Mouse (Mus musculus): ENCODE results near the gene Brpf1. TPM values are rescaled to one million over a fixed set of nuclear protein-coding genes. Genes with fewer than 3 reads are reported as not detected.

Gene Brpf1
- total RNA-seq (2014; fragmentation: Nextera tagmentation), result 48.4 and 53.2 TPM in 2 replicates
- total RNA-seq (2017), result 40.0 and 43.8 TPM in 2 replicates

DNA sequence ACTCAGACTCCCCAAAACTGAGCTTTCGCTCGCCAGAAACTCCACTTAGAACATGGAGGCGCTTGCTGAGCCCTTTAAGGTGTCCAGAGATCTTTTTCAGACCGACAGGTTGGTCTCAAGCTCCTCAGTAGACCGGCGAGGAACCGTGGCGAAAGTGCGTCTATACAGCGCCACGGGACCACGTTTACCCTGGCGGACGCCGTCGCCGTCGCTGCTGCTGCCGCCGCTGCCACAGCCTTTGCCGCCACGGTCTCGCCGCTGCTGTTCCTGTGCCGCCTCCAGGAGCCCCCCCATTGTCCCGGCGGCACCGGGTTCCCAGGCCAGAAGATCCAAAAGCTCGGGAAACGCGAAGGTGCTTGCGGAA is at the start of gene Brpf1:
Gene Brpf1 (plus strand): TSS at position 152 of the 364 bp plus-strand sequence.
- peak; percentile 17 for ATAC-seq (replicated peaks; ENCODE audit: poor library complexity, severe bottlenecking)

DNA sequence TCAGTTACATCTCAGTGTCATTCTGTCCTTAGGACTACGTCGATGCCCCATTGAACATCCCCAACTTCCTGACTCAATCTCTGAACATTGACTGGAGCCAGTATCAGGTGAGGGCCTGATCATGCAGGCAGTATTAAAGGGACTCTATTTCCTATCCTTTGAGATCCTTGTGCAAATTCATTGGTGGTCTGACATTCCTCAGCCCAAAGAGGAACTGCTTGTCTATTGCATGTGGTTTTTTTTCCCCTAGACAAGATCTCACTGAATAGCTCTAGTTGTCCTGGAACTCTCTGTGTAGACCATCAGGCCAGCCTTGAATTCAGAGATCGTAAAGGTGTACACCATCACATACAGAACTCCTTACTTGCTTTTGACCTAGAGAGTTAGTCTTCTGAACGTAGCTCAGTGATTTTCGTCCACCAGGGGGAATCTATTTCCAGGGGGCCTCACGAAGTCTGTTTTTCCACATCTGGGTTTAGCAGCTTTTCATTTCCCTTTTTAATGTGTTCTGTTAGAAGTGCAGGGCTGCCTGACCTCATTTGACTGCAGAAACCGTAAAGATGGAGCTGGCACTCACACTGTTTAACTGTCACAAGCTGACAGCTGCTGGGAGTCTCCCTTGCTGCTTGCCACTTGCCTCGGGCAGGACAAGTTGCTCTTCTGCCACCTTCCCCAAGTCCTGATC is 45.6 kb upstream of the Brpf1 start:
- ATAC-seq (replicated peaks; ENCODE audit: poor library complexity, severe bottlenecking), result peak; percentile 75

DNA sequence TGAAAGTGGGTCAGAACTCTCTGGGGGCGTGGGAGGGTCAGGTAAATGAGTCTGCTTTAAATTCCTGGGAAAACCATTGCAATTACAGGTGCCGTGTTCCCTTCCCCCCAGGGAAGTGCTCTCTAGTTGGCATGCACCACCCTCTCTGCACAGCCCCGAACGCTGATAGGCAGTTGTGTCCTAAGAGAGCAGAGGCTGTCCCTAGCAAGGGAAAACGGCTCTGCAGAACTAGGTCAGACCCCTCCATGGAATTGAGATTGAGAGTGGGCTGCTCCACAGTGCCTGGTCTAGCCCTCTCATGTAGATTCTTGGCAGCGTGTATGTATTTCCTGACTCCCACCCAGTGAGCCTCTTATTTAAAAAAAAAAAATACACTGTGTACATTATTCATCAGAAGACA is 43.4 kb upstream of the Brpf1 start:
- ATAC-seq (replicated peaks; ENCODE audit: poor library complexity, severe bottlenecking), result no peak

DNA sequence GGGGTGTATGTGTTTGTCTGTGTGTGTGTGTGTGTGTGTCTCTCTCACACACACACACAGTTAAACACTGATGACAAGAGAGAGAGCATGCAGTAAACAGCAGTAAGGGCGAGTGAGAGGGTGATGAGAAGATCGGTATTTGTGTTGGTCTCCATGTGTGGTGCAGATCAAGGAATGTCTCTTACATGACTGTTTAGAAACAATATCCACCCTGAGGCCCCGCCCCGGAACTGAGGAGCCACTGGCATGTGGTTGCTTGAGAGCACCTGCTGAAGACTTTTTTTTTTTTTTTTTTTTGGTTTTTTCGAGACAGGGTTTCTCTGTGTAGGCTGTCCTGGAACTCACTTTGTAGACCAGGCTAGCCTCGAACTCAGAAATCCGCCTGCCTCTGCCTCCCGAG is 42.5 kb upstream of the Brpf1 start:
- no peak for ATAC-seq (replicated peaks; ENCODE audit: poor library complexity, severe bottlenecking)

DNA sequence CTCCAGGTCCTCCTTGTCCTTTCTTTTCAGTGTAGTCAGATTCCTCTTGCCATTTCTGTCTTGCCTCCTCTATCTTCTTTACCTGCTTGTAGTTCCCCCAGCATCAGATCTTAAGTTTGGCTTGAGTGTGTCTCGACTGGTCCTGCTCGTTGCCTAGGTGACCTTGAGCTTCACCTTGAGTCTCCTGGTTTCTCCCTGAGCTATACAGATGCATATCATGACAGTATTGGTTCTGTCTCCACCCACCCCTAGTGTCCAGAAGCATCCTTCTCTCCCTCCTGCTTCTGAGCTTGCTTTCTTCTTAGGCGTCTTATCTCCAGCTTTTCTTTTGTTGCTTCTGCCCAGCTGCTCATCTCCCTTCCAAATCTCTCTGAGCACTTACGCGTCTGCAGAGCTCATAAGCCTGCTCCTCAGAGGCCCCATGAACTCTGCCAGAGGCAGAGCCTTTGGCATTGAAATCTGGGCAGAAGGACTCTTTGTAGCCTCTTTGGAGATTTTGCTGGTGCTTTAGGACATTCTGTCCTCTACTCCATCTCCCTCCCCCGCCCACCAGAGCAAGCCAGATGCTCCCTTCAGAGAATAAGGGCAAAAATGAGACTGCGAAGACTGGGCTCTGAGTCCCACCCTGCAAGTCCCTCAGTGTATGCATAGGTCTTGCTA is 39.8 kb upstream of the Brpf1 start:
- ATAC-seq (replicated peaks; ENCODE audit: poor library complexity, severe bottlenecking), result no peak

DNA sequence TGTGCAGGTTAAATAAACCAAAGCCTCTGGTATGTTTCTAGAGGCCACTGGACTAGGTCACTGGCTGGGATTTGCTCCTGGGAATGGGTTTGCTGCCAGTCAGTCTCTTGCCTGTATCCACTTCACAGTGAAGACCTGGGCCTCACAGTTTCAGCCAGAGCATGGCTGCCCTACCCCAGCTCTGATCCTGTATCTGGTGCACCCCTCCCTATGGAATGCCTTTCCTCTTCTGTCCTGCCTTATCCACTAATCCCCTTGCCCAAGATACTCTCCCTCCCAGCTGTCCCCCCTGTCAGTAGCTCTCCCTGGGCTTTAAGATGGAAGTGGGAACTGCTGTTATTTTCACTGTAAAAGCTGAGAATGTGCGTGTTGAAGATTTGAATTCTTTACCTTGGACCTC is 38.9 kb upstream of the Brpf1 start:
- ATAC-seq (replicated peaks; ENCODE audit: poor library complexity, severe bottlenecking), result no peak

DNA sequence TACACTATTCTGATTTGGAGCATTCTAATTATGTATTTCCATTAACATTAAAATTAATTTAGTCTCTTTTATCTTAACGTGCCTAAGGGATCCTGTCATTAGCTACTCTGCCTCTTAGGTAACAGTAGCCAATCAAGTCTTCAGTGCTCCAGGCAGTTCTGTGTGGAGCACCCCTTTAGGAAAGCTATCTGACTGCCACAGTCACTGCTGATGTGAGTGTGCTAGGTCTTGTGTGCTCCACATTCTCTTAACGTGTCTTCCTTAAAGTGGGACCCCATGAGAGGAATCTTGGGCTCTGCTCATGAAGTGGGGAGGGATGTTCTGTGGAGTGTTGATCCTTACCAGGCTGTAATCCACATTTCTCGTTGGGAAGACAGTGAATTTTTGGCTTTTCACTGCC is 34.6 kb upstream of the Brpf1 start:
- no peak for ATAC-seq (replicated peaks; ENCODE audit: poor library complexity, severe bottlenecking)

DNA sequence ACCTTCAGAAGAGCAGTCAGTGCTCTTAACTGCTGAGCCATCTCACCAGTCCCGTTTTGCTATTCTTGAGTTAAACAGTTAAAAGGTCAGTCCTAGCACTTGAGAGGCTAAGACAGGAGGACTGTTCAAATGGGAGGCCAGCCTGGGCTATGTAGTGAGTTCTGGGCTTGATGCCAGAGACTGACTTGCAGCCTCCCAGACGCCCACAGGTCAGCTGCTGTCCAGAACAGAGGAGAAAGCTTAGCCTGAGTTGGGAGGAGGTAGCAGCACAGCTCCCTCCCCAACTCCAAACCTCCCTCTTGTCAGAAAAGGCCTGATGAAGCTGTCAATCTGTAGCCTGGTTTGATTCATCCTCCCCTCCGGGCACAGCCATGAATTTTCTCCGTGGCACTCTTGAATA is 30.1 kb upstream of the Brpf1 start:
- ATAC-seq (replicated peaks; ENCODE audit: poor library complexity, severe bottlenecking), result no peak

DNA sequence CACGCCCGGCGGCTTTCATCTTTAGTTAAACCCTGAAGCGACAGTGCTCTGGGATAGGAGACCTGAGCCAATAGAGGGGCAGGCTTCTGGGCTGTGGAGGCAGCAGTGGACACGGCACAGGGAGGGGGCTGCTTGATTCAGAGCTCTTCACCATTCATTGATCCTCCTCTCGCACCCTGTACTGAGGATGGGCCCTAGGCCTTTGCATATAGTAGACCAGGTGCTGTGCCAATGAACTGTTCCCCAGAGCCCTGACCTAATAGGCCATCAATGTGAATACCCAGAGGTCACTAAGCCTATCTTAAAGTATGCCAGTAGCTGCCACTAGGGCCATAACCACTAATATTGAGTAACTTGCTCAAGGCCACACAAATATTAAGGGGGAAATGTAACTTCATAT is 25.3 kb upstream of the Brpf1 start:
- 0 out of 2 replicates have a peak, but pooled peaks have one; percentile 5 for ATAC-seq (replicated peaks; ENCODE audit: poor library complexity, severe bottlenecking)

DNA sequence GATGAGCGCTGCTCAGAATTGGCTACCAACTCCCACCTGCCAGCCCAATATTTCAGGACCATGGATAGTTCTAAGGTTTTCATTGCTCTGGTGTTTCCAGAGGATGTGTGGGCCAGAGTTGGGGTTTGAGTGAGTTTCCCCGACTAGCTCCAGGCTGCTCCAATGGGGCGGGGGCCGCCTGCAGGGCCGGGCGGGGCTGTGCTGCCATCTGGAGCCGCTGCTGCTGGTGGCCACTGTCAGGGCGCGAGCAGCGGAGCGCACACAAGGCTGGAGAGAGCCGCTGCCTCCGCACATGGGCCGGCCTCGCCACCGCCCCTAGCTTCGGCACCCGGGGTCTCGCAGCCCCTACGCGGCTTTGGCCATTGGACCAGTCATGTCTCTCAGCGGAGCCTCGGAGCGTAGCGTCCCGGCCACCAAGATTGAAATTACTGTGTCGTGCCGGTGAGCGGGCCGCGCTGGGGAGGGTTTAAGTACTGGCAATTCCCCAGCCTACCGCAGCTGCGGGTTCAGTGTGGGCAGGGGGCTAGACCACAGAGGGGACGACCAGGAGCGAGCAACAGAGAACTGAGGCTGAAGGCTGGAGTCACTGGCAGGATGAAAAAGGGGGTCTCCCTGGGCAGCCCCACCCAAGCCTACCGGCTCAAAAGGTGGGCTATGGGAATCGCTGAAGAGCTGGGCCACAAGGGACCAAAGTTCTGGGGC is 24.7 kb upstream of the Brpf1 start, which contains the start of gene Cpne9:
Gene Cpne9 (plus strand): TSS at position 207 of the 702 bp plus-strand sequence.
- peak; percentile 36; the same call in 1 of the 2 replicates for ATAC-seq (replicated peaks; ENCODE audit: poor library complexity, severe bottlenecking)

DNA sequence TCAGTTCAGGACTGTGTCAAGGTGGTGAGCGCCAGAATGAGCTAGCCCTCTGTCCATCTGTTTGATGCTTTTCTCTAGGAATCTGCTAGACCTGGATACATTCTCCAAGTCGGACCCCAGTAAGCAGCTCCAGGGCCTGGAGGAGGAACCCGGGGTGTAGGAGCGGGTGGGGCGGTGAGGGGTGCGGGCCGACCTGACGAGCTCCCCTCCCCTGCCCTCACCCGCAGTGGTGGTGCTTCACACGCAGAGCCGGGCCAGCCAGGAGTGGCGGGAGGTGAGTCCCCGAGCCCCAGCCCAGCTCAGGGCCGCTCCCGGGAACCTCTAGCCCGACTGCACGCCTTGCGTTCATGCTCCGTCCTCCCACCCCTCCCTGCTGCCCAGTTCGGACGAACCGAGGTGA is 24.0 kb upstream of the Brpf1 start:
- no peak for ATAC-seq (replicated peaks; ENCODE audit: poor library complexity, severe bottlenecking)

DNA sequence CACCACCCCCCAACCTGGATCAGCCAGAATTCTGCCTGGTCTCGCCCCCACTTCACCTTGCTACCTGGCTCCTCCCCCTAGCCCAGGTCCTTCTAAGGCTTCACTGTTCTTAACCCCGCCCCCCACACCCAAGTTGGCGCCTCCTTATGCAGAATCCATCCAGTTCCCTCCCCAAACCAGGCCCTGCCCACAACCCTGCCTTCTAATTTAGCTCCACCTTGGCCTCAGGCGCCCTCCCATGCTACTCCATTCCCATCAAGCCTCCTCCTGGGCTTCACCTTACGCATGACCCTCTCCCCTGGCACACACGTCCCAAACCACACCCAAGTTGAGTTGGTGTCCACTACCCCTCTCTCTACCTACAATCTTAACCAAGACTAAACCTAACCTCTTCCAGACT is 23.4 kb upstream of the Brpf1 start:
- ATAC-seq (replicated peaks; ENCODE audit: poor library complexity, severe bottlenecking), result no peak

DNA sequence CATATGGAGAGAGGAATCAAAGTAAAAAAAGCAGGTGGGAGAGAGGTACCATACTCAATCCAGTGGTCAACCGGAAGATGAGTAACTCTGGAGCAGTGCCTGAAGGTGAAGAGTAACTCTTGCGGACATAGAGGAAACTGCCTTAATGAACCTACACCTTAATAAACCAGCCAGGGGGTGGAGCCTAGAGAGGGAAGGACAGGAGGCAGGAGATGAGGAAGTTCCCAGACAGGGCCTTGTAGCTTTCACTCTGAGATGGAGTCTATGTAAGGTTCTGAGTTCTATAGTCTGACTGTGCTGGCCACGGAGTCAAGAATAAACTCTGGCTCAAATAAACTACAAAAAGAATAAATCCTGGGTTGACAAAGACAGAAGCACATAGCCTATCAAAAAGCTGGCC is 22.0 kb upstream of the Brpf1 start:
- peak; percentile 71 for ATAC-seq (replicated peaks; ENCODE audit: poor library complexity, severe bottlenecking)

DNA sequence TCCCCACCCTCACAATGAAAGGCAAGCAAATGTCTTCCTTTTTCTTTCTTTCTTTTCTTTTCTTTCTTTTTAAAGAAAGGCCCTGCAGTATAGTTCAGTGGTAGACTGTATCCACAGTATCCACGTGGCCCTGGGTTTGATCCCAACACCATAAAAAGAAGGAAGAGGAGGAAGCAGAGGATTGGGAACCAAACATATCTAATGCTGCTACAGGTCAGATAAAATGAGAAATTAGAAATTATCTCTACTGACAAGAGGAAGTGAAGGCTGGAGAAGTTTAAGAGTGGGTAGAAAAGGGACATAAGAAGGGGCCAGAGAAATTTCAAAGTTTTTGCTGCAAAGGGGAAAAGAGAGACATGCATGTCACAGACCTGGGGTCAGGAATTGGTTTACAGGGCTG is 20.6 kb upstream of the Brpf1 start:
- no peak for ATAC-seq (replicated peaks; ENCODE audit: poor library complexity, severe bottlenecking)

DNA sequence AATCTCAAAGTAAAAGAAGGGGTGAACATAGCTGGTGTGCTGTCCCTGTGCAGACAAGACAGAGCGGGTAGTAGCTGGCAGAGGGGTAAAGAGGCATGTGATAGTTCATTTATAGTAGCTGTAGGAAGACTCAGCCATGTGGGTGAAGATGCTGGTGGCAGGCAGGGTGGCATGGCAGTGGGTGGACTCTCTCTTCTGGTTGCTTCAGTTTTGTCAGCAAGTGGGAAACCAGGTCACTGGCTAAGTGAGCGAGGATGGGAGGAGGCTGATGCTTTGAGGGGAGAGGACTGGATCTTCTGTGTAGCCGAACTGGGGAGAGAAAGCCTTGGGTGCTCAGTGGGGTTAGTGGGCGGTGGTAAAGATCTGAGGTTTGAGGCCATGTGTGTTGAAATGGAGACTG is 19.7 kb upstream of the Brpf1 start:
- ATAC-seq (replicated peaks; ENCODE audit: poor library complexity, severe bottlenecking), result no peak

DNA sequence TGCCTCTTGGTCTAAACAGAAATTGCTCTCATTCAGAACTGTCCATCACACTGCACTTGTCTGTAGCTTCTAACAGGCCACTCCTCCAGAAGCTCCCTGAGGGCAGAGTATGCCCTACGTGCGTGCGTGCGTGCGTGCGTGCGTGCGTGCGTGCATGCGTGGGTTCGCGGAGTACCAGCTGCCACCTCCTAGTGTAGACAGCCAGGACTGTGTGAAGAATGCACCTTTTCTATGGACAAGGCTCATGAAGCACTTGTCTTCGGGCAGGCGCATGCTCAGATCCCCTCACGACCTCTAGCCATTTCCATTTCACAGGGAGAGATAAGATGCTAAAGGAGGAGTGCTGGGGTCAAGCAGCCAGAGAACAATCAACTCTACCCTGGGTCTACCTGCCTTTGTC is 17.6 kb upstream of the Brpf1 start:
- ATAC-seq (replicated peaks; ENCODE audit: poor library complexity, severe bottlenecking), result no peak

DNA sequence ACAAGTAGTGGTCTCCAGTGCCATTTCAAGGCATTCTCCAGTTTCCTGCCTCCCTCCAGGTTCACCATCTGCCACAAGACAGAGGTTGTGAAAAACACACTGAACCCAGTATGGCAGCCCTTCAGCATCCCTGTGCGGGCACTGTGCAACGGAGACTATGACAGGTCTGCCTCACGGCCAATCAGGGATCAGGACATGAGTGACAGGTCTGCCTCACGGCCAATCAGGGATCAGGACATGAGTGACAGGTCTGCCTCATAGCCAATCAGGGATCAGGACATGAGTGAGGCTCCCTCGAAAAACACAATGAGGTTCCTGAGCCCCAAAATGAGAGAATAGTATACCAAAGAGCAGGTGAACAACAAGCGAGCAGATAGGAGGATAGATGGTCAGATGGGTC is 16.6 kb upstream of the Brpf1 start:
- ATAC-seq (replicated peaks; ENCODE audit: poor library complexity, severe bottlenecking), result no peak

DNA sequence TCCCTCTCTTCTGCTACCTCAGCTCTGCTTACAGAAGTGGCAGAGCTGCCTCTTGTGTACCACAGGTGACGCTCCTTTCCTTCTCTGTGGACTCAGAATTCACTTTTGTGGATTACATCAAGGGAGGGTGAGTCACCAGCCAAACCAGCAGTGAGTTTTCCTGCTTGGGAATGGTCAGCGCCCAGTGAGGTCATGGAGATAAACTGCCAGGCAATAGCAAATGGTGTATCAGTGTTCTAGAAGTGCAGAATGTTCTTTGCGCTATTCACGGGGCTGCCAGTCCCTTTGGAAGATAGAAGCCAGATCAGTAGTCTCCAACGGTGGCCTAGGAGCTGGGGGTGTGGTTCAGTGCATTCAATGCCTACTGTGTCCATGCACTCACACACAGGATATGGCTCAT is 14.0 kb upstream of the Brpf1 start:
- ATAC-seq (replicated peaks; ENCODE audit: poor library complexity, severe bottlenecking), result no peak

DNA sequence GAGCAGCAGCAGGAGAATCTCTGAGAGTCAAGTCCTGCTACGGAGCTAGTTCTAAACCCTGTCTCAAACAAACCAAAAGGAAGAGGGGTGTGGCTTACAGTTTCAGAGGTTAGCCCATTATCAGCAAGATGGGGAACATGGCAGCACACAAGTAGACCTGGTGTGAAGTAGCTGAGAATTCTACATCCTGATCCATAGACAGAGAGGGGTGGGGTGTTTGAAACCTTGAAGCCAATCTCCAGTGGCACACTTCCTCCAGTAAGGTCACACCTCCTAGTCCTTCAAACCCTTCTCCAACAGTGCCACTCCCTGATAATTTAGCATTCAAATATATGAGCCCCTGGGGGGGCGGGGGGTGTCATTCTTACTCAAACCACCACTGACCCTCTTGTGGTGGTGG is 10.9 kb upstream of the Brpf1 start:
- no peak for ATAC-seq (replicated peaks; ENCODE audit: poor library complexity, severe bottlenecking)

DNA sequence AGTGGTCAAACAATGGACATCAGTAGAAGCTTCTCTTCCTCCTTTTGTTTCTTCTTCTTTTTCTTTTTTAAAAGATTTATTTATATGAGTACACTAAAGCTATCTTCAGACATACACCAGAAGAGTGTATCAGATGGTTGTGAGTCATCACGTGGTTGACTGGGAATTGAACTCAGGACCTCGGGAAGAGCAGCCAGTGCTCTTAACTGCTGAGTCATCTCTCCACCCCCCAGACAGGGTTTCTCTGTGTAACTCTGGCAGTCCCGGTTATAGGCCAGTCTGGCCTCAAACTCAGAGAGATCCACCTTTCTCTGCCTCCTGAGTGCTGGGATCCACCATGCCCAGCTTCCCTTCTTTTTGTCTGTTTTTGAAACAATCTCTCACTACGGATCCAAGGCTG is 10.3 kb upstream of the Brpf1 start:
- no peak for ATAC-seq (replicated peaks; ENCODE audit: poor library complexity, severe bottlenecking)

DNA sequence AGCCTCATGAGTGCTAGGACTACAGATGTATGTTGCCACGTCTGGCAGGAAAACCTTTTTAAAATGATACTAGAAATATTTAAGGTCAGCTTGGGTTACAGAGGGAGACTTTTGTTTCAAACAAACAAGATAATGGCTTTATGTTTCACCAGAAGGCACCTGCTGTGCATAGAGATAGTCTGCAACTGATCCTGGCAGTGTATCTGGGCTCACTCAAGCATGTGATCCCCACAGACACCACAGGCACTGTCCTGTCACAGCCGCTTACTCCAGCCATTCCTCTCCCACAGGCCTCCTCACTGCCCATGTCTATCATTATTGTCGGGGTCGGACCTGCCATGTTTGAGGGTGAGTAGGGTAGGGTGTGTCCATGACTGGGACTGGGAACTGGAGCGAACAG is 5.6 kb upstream of the Brpf1 start:
- ATAC-seq (replicated peaks; ENCODE audit: poor library complexity, severe bottlenecking), result no peak

DNA sequence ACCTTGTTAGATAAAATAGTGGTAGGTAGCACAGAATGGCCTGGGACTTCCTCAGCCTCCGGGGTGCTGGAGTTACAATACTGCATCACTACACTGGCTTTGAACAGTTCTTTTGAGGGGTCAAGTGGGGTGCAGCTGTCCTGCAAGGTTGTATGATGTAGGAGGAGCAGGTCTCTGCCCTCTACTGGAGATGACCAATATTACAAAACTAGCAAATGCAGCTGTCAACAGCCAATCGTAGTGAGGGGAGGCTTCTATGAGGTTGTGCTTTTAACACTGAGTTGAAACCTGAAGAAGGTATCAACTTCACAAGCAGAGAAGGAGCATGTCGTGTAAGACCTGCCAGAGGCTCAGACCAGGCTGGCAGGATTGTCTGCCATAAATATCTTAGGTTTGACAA is 4.7 kb upstream of the Brpf1 start:
- ATAC-seq (replicated peaks; ENCODE audit: poor library complexity, severe bottlenecking), result peak; percentile 34

Data from granulocyte monocyte progenitor cell, adult 5-6 weeks (primary cell).